Mouse (Mus musculus): ENCODE data around the gene Antxr1. TPM values are rescaled to one million over a fixed set of nuclear protein-coding genes. Genes with fewer than 3 reads are reported as not detected.

Antxr1 gene
- polyA plus RNA-seq, 1 experiment from 2014 or later = 10.3 TPM

DNA sequence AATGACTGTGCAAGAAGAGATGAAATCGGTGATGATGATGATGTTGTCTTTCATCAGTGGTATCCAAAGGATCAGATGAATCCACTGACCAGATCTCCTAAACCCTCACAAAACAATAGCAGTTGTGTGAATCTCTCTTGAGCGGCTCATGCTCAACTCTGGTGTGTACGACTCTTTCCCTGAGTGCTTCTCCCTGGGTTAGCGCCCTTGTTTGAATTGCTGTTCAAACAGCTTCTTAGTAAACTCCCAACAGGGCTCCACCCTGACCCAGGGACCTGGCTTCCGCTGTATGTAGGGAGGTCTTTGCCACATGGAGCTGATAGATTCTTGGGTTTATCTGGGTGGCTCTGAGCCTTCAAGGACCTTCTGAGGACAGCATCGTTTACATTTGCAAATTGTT lies 212.2 kb downstream of the Antxr1 start:
- no peak for DNase-seq (ENCODE audit: low spot score)
- Histone ChIP-seq H3K27ac (replicated peaks; ENCODE audit: low read depth, low read length) (no peak overlapping the region), H3K4me2 (ENCODE audit: low read depth, low read length) (no peak overlapping the region), H3K9ac (replicated peaks; ENCODE audit: low read length) (no peak overlapping the region), H3K4me3 (ENCODE audit: low read depth, low read length) (no peak overlapping the region), H3K36me3 (replicated peaks; ENCODE audit: control insufficient read depth, insufficient read depth, low read depth, low read length) (no peaks in the 10 kb centered on the region), H3K9me3 (replicated peaks; ENCODE audit: control insufficient read depth, low read length) (no peaks in the 10 kb centered on the region), H3K27me3 (ENCODE audit: control insufficient read depth, insufficient read depth, low read length) (no peaks in the 10 kb centered on the region), H3K4me1 (ENCODE audit: control insufficient read depth, insufficient read depth, low read length) (no peaks in the 10 kb centered on the region)
- 86% methylated on average over 6 of the region's 6 CpGs for WGBS
- ATAC-seq (replicated peaks; ENCODE audit: insufficient number of reproducible peaks, low FRiP score, low TSS enrichment, low read depth) = no peak

DNA sequence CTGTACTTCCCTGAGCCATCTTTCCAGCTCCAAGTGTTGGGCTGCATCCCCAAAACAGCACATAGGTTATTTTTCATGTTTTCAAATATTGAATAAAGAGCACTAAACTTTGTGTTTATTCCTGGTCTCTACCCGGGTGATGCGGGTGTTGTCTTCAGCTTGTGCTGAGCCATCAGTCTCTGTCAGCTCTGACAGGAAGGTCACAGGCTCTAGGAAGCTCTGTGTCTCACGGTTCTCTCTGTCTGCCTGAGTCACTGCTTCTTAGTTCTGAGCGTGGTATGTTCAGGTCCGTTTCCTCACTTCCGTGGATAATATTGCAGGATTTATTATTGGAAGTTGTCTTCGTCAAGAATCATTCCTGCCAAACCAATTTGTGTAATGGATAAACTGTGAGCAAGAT lies 213.7 kb downstream of the Antxr1 start:
- Histone ChIP-seq H3K9ac (replicated peaks; ENCODE audit: low read length) (no peak overlapping the region), H3K4me2 (ENCODE audit: low read depth, low read length) (no peak overlapping the region), H3K4me1 (ENCODE audit: control insufficient read depth, insufficient read depth, low read length) (no peaks in the 10 kb centered on the region), H3K27me3 (ENCODE audit: control insufficient read depth, insufficient read depth, low read length) (no peaks in the 10 kb centered on the region), H3K36me3 (replicated peaks; ENCODE audit: control insufficient read depth, insufficient read depth, low read depth, low read length) (no peaks in the 10 kb centered on the region), H3K27ac (replicated peaks; ENCODE audit: low read depth, low read length) (no peak overlapping the region), H3K4me3 (ENCODE audit: low read depth, low read length) (no peak overlapping the region), H3K9me3 (replicated peaks; ENCODE audit: control insufficient read depth, low read length) (no peaks in the 10 kb centered on the region)
- ATAC-seq (replicated peaks; ENCODE audit: insufficient number of reproducible peaks, low FRiP score, low TSS enrichment, low read depth) = no peak
- DNase-seq (ENCODE audit: low spot score) = no peak
- WGBS = 84% methylated on average over 7 of the region's 7 CpGs

DNA sequence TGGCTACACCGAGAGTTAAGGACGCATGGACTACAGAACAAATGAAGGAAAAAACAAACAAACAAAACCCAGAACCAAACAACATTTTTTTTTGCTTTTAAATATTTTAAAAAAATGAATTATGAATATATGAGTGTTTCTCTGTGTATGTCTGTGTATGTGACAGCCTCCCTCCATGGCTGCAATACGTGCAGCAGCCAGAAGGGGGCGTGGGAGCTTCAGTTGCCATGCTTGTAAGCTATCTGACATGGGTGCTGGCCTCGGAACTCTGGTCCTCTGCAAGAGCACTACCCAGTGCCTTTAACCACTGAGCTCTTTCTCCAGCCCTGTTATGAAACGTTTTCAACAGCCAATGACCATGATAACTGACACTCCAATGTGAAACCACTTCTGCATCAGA lies 215.0 kb downstream of the Antxr1 start:
- WGBS = 90% methylated on average over 6 of the region's 6 CpGs
- Histone ChIP-seq H3K36me3 (replicated peaks; ENCODE audit: control insufficient read depth, insufficient read depth, low read depth, low read length) (no peaks in the 10 kb centered on the region), H3K9me3 (replicated peaks; ENCODE audit: control insufficient read depth, low read length) (no peaks in the 10 kb centered on the region), H3K4me3 (ENCODE audit: low read depth, low read length) (no peak overlapping the region), H3K9ac (replicated peaks; ENCODE audit: low read length) (no peak overlapping the region), H3K27me3 (ENCODE audit: control insufficient read depth, insufficient read depth, low read length) (no peaks in the 10 kb centered on the region), H3K4me2 (ENCODE audit: low read depth, low read length) (no peak overlapping the region), H3K27ac (replicated peaks; ENCODE audit: low read depth, low read length) (no peak overlapping the region), H3K4me1 (ENCODE audit: control insufficient read depth, insufficient read depth, low read length) (no peaks in the 10 kb centered on the region)
- no peak for ATAC-seq (replicated peaks; ENCODE audit: insufficient number of reproducible peaks, low FRiP score, low TSS enrichment, low read depth)
- DNase-seq (ENCODE audit: low spot score) = no peak

DNA sequence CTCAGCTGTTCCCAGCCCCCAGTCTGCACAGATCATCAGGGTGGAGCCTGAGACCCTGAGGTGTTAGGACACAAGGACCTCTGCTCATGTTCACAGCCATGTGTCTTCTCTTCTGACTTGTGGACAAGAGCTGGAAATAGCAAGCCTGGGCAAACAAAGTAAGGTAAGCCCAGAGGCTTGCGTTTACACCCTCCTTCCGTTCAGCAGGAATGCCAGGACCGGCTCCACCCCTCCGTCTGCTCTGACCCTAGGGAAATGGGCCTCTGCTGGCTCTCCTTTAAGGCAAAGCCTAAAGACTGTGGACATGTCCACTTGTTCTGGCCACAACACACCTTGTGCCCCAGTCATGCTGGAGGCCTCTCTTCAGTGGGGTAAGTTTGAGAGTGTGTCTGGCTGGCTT lies 215.6 kb downstream of the Antxr1 start:
- no peak for ATAC-seq (replicated peaks; ENCODE audit: insufficient number of reproducible peaks, low FRiP score, low TSS enrichment, low read depth)
- WGBS = 71% methylated on average over 4 of the region's 4 CpGs
- Histone ChIP-seq H3K9me3 (replicated peaks; ENCODE audit: control insufficient read depth, low read length) (no peaks in the 10 kb centered on the region), H3K4me1 (ENCODE audit: control insufficient read depth, insufficient read depth, low read length) (no peaks in the 10 kb centered on the region), H3K27ac (replicated peaks; ENCODE audit: low read depth, low read length) (no peak overlapping the region), H3K9ac (replicated peaks; ENCODE audit: low read length) (no peak overlapping the region), H3K4me2 (ENCODE audit: low read depth, low read length) (no peak overlapping the region), H3K27me3 (ENCODE audit: control insufficient read depth, insufficient read depth, low read length) (no peaks in the 10 kb centered on the region), H3K36me3 (replicated peaks; ENCODE audit: control insufficient read depth, insufficient read depth, low read depth, low read length) (no peaks in the 10 kb centered on the region), H3K4me3 (ENCODE audit: low read depth, low read length) (no peak overlapping the region)
- no peak for DNase-seq (ENCODE audit: low spot score)

DNA sequence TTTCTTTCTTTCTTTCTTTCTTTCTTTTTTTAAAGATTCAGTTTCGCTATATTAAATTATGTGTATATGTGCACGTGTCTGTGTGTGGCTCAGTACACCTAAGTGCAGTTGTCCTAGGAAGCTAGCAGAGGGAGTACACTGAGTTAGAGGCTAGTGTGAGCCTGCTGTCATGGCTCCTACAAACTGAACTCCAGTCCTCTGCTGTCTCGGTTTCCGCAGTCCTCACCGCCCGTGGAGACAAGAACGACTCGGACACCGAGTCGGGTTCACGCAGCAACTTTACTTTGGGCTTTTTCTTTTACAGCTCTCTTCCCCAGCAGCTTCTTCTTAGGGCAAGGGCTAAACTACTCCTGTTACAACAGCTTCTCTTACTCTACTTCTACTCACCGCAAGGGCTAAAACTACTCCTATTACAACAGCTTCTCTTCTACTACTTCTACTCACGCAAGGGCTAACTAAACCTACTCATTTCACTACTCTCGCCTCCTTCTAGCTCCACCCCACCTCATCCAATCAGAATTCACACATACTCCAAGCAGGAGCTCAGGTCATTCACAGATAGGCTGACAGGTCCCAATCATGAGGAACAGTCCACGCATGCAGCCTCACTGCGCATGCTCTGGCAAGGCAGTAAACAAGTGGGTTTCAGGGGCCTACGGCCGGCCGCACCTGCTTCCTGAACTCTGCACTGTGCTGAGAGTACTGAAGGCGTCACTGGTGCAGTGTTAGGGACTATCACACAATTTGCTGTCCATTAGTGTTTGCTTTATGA lies 216.4 kb downstream of the Antxr1 start:
- H3K4me2 ChIP-seq (ENCODE audit: low read depth, low read length) = no peak overlapping the region
- H3K9ac ChIP-seq (replicated peaks; ENCODE audit: low read length) = no peak overlapping the region
- H3K9me3 ChIP-seq (replicated peaks; ENCODE audit: control insufficient read depth, low read length) = no peaks in the 10 kb centered on the region
- H3K4me3 ChIP-seq (ENCODE audit: low read depth, low read length) = no peak overlapping the region
- DNase-seq (ENCODE audit: low spot score) (no peak), ATAC-seq (replicated peaks; ENCODE audit: insufficient number of reproducible peaks, low FRiP score, low TSS enrichment, low read depth) (no peak)
- 89% methylated on average over 20 of the region's 20 CpGs for WGBS
- no peaks in the 10 kb centered on the region for H3K27me3 ChIP-seq (ENCODE audit: control insufficient read depth, insufficient read depth, low read length)
- H3K27ac ChIP-seq (replicated peaks; ENCODE audit: low read depth, low read length) = no peak overlapping the region
- H3K4me1 ChIP-seq (ENCODE audit: control insufficient read depth, insufficient read depth, low read length) = no peaks in the 10 kb centered on the region
- H3K36me3 ChIP-seq (replicated peaks; ENCODE audit: control insufficient read depth, insufficient read depth, low read depth, low read length) = no peaks in the 10 kb centered on the region

DNA sequence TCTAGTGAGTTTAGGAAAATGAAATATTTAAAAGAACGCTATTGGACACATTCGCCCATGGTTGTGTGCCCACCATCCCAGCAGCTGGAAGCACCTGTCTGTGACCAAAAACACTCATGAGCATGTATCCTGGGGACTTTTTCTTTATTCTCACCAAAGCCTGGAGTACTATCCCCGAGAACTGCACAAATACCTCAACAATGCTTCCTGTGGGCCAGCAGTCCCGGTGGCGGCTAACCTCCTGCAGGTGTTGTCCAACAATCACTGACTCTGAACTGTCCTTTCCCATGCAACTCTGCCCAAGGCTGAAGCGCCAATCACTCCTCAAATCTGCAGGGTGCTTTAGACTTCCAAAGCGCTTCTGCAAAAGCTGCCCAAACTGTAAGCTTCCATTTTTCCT lies 219.0 kb downstream of the Antxr1 start:
- Histone ChIP-seq H3K4me2 (ENCODE audit: low read depth, low read length) (no peak overlapping the region), H3K9me3 (replicated peaks; ENCODE audit: control insufficient read depth, low read length) (no peaks in the 10 kb centered on the region), H3K27ac (replicated peaks; ENCODE audit: low read depth, low read length) (no peak overlapping the region), H3K27me3 (ENCODE audit: control insufficient read depth, insufficient read depth, low read length) (no peaks in the 10 kb centered on the region), H3K4me3 (ENCODE audit: low read depth, low read length) (no peak overlapping the region), H3K9ac (replicated peaks; ENCODE audit: low read length) (no peak overlapping the region), H3K4me1 (ENCODE audit: control insufficient read depth, insufficient read depth, low read length) (no peaks in the 10 kb centered on the region), H3K36me3 (replicated peaks; ENCODE audit: control insufficient read depth, insufficient read depth, low read depth, low read length) (no peaks in the 10 kb centered on the region)
- WGBS = 81% methylated on average over 7 of the region's 7 CpGs
- no peak for DNase-seq (ENCODE audit: low spot score)
- no peak for ATAC-seq (replicated peaks; ENCODE audit: insufficient number of reproducible peaks, low FRiP score, low TSS enrichment, low read depth)

DNA sequence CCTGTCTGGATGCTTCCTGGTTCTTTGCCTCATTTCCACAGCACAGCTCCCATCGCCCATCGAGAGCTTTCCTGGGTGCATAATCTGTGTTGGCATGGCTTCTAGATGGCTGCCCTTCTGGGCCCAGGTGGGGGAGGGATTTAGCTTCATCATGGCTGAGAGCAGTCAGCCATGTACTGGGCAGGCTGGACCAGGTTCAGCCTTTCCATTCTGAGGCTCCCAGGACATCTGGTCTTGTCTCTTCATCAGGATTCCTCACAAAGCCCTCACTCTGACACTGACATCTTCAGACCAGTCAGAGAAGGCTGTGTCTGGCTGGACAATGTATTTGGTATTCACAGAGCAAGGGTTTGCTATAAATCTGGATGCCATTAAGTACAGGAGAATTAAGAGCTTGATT lies 219.6 kb downstream of the Antxr1 start:
- no peaks in the 10 kb centered on the region for H3K27me3 ChIP-seq (ENCODE audit: control insufficient read depth, insufficient read depth, low read length)
- no peaks in the 10 kb centered on the region for H3K4me1 ChIP-seq (ENCODE audit: control insufficient read depth, insufficient read depth, low read length)
- H3K9ac ChIP-seq (replicated peaks; ENCODE audit: low read length) = no peak overlapping the region
- H3K4me2 ChIP-seq (ENCODE audit: low read depth, low read length) = no peak overlapping the region
- no peak overlapping the region for H3K4me3 ChIP-seq (ENCODE audit: low read depth, low read length)
- H3K36me3 ChIP-seq (replicated peaks; ENCODE audit: control insufficient read depth, insufficient read depth, low read depth, low read length) = no peaks in the 10 kb centered on the region
- H3K9me3 ChIP-seq (replicated peaks; ENCODE audit: control insufficient read depth, low read length) = no peaks in the 10 kb centered on the region
- no peak for ATAC-seq (replicated peaks; ENCODE audit: insufficient number of reproducible peaks, low FRiP score, low TSS enrichment, low read depth)
- DNase-seq (ENCODE audit: low spot score) = no peak
- no peak overlapping the region for H3K27ac ChIP-seq (replicated peaks; ENCODE audit: low read depth, low read length)
- 80% methylated on average over 2 of the region's 2 CpGs for whole genome bisulfite sequencing

DNA sequence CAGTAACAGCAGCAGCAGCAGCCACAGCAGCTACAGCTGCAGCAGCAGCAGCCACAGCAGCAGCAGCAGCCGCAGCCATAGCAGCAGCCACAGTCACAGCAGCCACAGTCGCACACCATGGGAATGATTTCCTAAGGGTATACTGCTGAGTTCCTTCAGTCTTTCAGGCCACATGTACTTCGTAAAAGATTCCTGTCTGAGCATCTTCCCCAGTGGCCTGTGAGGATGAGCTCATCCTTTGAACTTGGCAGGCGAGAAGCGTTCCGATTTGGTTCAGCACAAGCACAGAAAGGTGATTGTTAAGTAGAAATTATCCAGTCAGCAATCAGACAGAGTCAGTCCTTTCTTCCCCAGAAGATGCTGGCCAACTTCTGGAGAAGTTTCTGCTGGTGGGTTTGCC lies 223.5 kb downstream of the Antxr1 start:
- 74% methylated on average over 6 of the region's 6 CpGs for WGBS
- no peak for ATAC-seq (replicated peaks; ENCODE audit: insufficient number of reproducible peaks, low FRiP score, low TSS enrichment, low read depth)
- no peak overlapping the region for H3K27ac ChIP-seq (replicated peaks; ENCODE audit: low read depth, low read length)

More for the DNA sequence above, 223.5 kb downstream of the Antxr1 start:
- H3K9ac ChIP-seq (replicated peaks; ENCODE audit: low read length) = no peak overlapping the region
- no peak overlapping the region for H3K4me3 ChIP-seq (ENCODE audit: low read depth, low read length)
- no peaks in the 10 kb centered on the region for H3K27me3 ChIP-seq (ENCODE audit: control insufficient read depth, insufficient read depth, low read length)
- no peak for DNase-seq (ENCODE audit: low spot score)
- H3K9me3 ChIP-seq (replicated peaks; ENCODE audit: control insufficient read depth, low read length) = no peaks in the 10 kb centered on the region
- H3K4me2 ChIP-seq (ENCODE audit: low read depth, low read length) = no peak overlapping the region
- no peaks in the 10 kb centered on the region for H3K36me3 ChIP-seq (replicated peaks; ENCODE audit: control insufficient read depth, insufficient read depth, low read depth, low read length)
- H3K4me1 ChIP-seq (ENCODE audit: control insufficient read depth, insufficient read depth, low read length) = no peaks in the 10 kb centered on the region

Data from embryonic facial prominence, embryonic 11.5 days (tissue).